Mouse (Mus musculus): ENCODE measurements around the gene Cd2bp2. TPM values are rescaled to one million over a fixed set of nuclear protein-coding genes. Genes with fewer than 3 reads are reported as not detected.

Gene Cd2bp2
- polyA plus RNA-seq, 1 experiment from 2014 or later, result 70.4 TPM

- Histone ChIP-seq H3K9me3 (ENCODE audit: control insufficient read depth, low read length) (no peaks in the 10 kb centered on the region), H3K4me1 (ENCODE audit: control insufficient read depth, insufficient read depth, low read depth, low read length) (no peaks in the 10 kb centered on the region), H3K4me2 (ENCODE audit: low read length) (no peak overlapping the region), H3K27me3 (replicated peaks; ENCODE audit: control insufficient read depth, insufficient read depth, low read length) (no peaks in the 10 kb centered on the region), H3K9ac (ENCODE audit: low read depth, low read length) (no peak overlapping the region), H3K27ac (ENCODE audit: low read depth, low read length) (no peak overlapping the region), H3K36me3 (ENCODE audit: control insufficient read depth, insufficient read depth, low read length) (no peaks in the 10 kb centered on the region), H3K4me3 (ENCODE audit: low read length) (no peak overlapping the region)
- ATAC-seq, result no peak
- WGBS, result 93% methylated on average over 4 of the region's 4 CpGs
Observed at GRCm38 (mm10) chr7:127157548-127157947, 38.3 kb downstream of the Cd2bp2 start.

- 82% methylated on average over 3 of the region's 3 CpGs for WGBS
- Histone ChIP-seq H3K9ac (ENCODE audit: low read depth, low read length) (no peak overlapping the region), H3K4me2 (ENCODE audit: low read length) (no peak overlapping the region), H3K9me3 (ENCODE audit: control insufficient read depth, low read length) (no peaks in the 10 kb centered on the region), H3K36me3 (ENCODE audit: control insufficient read depth, insufficient read depth, low read length) (no peaks in the 10 kb centered on the region), H3K27ac (ENCODE audit: low read depth, low read length) (no peak overlapping the region), H3K4me3 (ENCODE audit: low read length) (no peak overlapping the region), H3K4me1 (ENCODE audit: control insufficient read depth, insufficient read depth, low read depth, low read length) (no peaks in the 10 kb centered on the region), H3K27me3 (replicated peaks; ENCODE audit: control insufficient read depth, insufficient read depth, low read length) (no peaks in the 10 kb centered on the region)
- no peak for ATAC-seq
Observed at GRCm38 (mm10) chr7:127153477-127153876, 42.4 kb downstream of the Cd2bp2 start.

- 88% methylated on average over 6 of the region's 6 CpGs for WGBS
- H3K4me2 ChIP-seq (ENCODE audit: low read length), result no peak overlapping the region
Observed at GRCm38 (mm10) chr7:127152464-127152863, 43.4 kb downstream of the Cd2bp2 start.

GRCm38 (mm10) chr7:127147901-127148300, 47.9 kb downstream of the Cd2bp2 start:
- Histone ChIP-seq H3K9me3 (ENCODE audit: control insufficient read depth, low read length) (no peaks in the 10 kb centered on the region), H3K4me1 (ENCODE audit: control insufficient read depth, insufficient read depth, low read depth, low read length) (no peaks in the 10 kb centered on the region), H3K4me2 (ENCODE audit: low read length) (no peak overlapping the region), H3K36me3 (ENCODE audit: control insufficient read depth, insufficient read depth, low read length) (no peaks in the 10 kb centered on the region), H3K27ac (ENCODE audit: low read depth, low read length) (no peak overlapping the region), H3K9ac (ENCODE audit: low read depth, low read length) (no peak overlapping the region), H3K4me3 (ENCODE audit: low read length) (no peak overlapping the region), H3K27me3 (replicated peaks; ENCODE audit: control insufficient read depth, insufficient read depth, low read length) (no peaks in the 10 kb centered on the region)
- 81% methylated on average over 3 of the region's 3 CpGs for WGBS
- no peak for ATAC-seq

More at GRCm38 (mm10) chr7:127152464-127152863, 43.4 kb downstream of the Cd2bp2 start:
- no peak for ATAC-seq
- H3K4me1 ChIP-seq (ENCODE audit: control insufficient read depth, insufficient read depth, low read depth, low read length), result no peaks in the 10 kb centered on the region
- H3K36me3 ChIP-seq (ENCODE audit: control insufficient read depth, insufficient read depth, low read length), result no peaks in the 10 kb centered on the region
- H3K9ac ChIP-seq (ENCODE audit: low read depth, low read length), result no peak overlapping the region
- no peaks in the 10 kb centered on the region for H3K9me3 ChIP-seq (ENCODE audit: control insufficient read depth, low read length)
- H3K27ac ChIP-seq (ENCODE audit: low read depth, low read length), result no peak overlapping the region
- H3K27me3 ChIP-seq (replicated peaks; ENCODE audit: control insufficient read depth, insufficient read depth, low read length), result no peaks in the 10 kb centered on the region
- H3K4me3 ChIP-seq (ENCODE audit: low read length), result no peak overlapping the region

GRCm38 (mm10) chr7:127146267-127146603, 49.6 kb downstream of the Cd2bp2 start:
- Histone ChIP-seq H3K27me3 (replicated peaks; ENCODE audit: control insufficient read depth, insufficient read depth, low read length) (no peaks in the 10 kb centered on the region), H3K9me3 (ENCODE audit: control insufficient read depth, low read length) (no peaks in the 10 kb centered on the region), H3K4me3 (ENCODE audit: low read length) (no peak overlapping the region), H3K9ac (ENCODE audit: low read depth, low read length) (no peak overlapping the region), H3K4me1 (ENCODE audit: control insufficient read depth, insufficient read depth, low read depth, low read length) (no peaks in the 10 kb centered on the region), H3K27ac (ENCODE audit: low read depth, low read length) (no peak overlapping the region), H3K36me3 (ENCODE audit: control insufficient read depth, insufficient read depth, low read length) (no peaks in the 10 kb centered on the region), H3K4me2 (ENCODE audit: low read length) (no peak overlapping the region)
- WGBS, result 49% methylated on average over 2 of the region's 2 CpGs
- ATAC-seq, result no peak

DNA sequence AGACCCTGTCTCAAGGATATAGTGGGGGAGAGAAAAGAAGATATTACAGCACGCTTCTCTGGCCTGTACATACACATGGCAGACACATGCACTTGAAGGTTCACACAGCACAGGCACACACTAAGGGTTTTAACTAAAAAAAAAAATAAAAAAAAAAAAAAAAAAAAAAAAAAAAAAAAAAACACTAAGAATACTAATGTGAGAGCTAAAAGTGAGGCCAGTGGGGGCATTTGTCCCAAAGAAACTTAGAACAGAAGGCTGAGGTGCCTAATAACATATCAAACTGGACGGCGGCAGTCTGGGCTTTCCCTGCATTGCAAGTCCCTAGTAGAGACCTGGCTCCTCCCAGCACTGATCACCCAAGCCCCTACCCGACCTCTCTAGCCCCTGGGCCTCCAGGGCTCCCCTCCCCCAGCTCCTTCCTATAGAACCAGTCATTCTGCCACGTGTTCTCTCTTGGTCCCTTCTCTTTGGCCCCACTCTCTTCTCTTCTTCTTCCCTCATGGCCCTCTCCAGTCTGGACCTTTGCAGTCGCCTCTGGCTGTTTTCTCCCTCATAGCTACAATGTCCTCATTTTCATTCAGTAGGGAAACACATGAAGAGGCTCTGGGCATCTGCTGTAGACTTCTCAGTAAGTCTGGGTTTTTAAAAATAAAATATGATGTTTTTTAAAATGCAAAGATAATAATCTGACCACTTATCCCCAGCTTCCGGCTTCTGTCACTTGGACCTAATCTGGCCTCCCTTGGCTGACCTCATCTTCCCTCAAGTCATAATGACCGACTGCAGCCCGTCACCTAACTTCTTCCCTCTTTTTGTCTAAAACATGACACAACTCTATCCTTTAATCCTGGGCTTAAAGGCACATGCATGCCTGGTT, 50.2 kb downstream of the Cd2bp2 start:
- H3K27ac ChIP-seq (ENCODE audit: low read depth, low read length), result no peak overlapping the region
- no peak overlapping the region for H3K4me2 ChIP-seq (ENCODE audit: low read length)
- WGBS, result 57% methylated on average over 9 of the region's 9 CpGs
- H3K36me3 ChIP-seq (ENCODE audit: control insufficient read depth, insufficient read depth, low read length), result no peaks in the 10 kb centered on the region
- no peaks in the 10 kb centered on the region for H3K4me1 ChIP-seq (ENCODE audit: control insufficient read depth, insufficient read depth, low read depth, low read length)
- H3K9me3 ChIP-seq (ENCODE audit: control insufficient read depth, low read length), result no peaks in the 10 kb centered on the region
- H3K27me3 ChIP-seq (replicated peaks; ENCODE audit: control insufficient read depth, insufficient read depth, low read length), result no peaks in the 10 kb centered on the region
- no peak overlapping the region for H3K9ac ChIP-seq (ENCODE audit: low read depth, low read length)
- H3K4me3 ChIP-seq (ENCODE audit: low read length), result no peak overlapping the region
- no peak for ATAC-seq

GRCm38 (mm10) chr7:127144412-127144811, 51.4 kb downstream of the Cd2bp2 start:
- H3K36me3 ChIP-seq (ENCODE audit: control insufficient read depth, insufficient read depth, low read length), result no peaks in the 10 kb centered on the region
- H3K4me1 ChIP-seq (ENCODE audit: control insufficient read depth, insufficient read depth, low read depth, low read length), result no peaks in the 10 kb centered on the region
- H3K27ac ChIP-seq (ENCODE audit: low read depth, low read length), result no peak overlapping the region
- ATAC-seq, result no peak
- no peaks in the 10 kb centered on the region for H3K27me3 ChIP-seq (replicated peaks; ENCODE audit: control insufficient read depth, insufficient read depth, low read length)
- whole genome bisulfite sequencing, result 89% methylated on average over 7 of the region's 7 CpGs
- no peak overlapping the region for H3K4me2 ChIP-seq (ENCODE audit: low read length)
- no peak overlapping the region for H3K9ac ChIP-seq (ENCODE audit: low read depth, low read length)
- H3K9me3 ChIP-seq (ENCODE audit: control insufficient read depth, low read length), result no peaks in the 10 kb centered on the region
- H3K4me3 ChIP-seq (ENCODE audit: low read length), result no peak overlapping the region

DNA sequence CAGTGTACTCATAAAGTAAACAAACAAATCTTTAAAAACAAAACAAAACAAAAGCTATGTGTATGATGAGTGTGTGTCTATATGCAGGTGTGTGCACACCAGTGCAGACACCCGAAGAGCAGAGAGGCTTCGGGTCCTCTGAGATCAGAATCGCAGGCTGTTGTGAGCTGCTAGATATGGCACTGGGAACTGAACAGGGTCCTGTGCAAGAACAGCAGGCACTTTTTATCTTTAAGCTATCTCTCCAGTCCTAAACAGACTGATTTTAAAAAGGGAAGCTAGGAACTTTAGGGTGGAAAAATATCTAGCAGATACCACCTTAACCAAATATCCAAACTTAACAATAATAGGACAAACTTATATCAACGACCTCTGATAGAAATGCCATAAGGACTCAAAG, 53.2 kb downstream of the Cd2bp2 start:
- no peak overlapping the region for H3K9ac ChIP-seq (ENCODE audit: low read depth, low read length)
- H3K4me3 ChIP-seq (ENCODE audit: low read length), result no peak overlapping the region
- no peaks in the 10 kb centered on the region for H3K36me3 ChIP-seq (ENCODE audit: control insufficient read depth, insufficient read depth, low read length)
- no peaks in the 10 kb centered on the region for H3K9me3 ChIP-seq (ENCODE audit: control insufficient read depth, low read length)
- H3K27me3 ChIP-seq (replicated peaks; ENCODE audit: control insufficient read depth, insufficient read depth, low read length), result no peaks in the 10 kb centered on the region
- no peak overlapping the region for H3K4me2 ChIP-seq (ENCODE audit: low read length)
- no peak for ATAC-seq
- H3K27ac ChIP-seq (ENCODE audit: low read depth, low read length), result no peak overlapping the region
- no peaks in the 10 kb centered on the region for H3K4me1 ChIP-seq (ENCODE audit: control insufficient read depth, insufficient read depth, low read depth, low read length)
- 92% methylated on average over 4 of the region's 4 CpGs for WGBS

GRCm38 (mm10) chr7:127142214-127142613, 53.6 kb downstream of the Cd2bp2 start:
- no peak for ATAC-seq
- Histone ChIP-seq H3K9me3 (ENCODE audit: control insufficient read depth, low read length) (no peaks in the 10 kb centered on the region), H3K4me3 (ENCODE audit: low read length) (no peak overlapping the region), H3K4me2 (ENCODE audit: low read length) (no peak overlapping the region), H3K4me1 (ENCODE audit: control insufficient read depth, insufficient read depth, low read depth, low read length) (no peaks in the 10 kb centered on the region), H3K27me3 (replicated peaks; ENCODE audit: control insufficient read depth, insufficient read depth, low read length) (no peaks in the 10 kb centered on the region), H3K27ac (ENCODE audit: low read depth, low read length) (no peak overlapping the region), H3K9ac (ENCODE audit: low read depth, low read length) (no peak overlapping the region), H3K36me3 (ENCODE audit: control insufficient read depth, insufficient read depth, low read length) (no peaks in the 10 kb centered on the region)
- 63% methylated on average over 2 of the region's 2 CpGs for WGBS

Data from hindbrain, embryonic 16.5 days (tissue).